24 mouse cellular contexts compared by ENCODE assay signal in genomic region chr9:105363520-105364231, GRCm38 (mm10). TPM values are rescaled to one million over a fixed set of nuclear protein-coding genes. Genes with fewer than 3 reads are reported as not detected.
A peak's percentile ranks its signal among the peaks of the same experiment; 100 is the strongest.
DNase-seq lines count a peak whose midpoint lies in the region; ATAC-seq lines count a peak whose summit lies in the region.
"Had no signal": no experiment of that assay in that cellular context is flagged by ENCODE, and none has a peak within 500 bp of the region (broad histone marks: within the 10 kb centered on the region; RNA-seq: fewer than 3 reads in every experiment).

No protein-coding gene starts in this region.

- no peaks in the 10 kb centered on the region; the same call in 1 of the 2 replicates for H3K4me1 ChIP-seq in forebrain, embryonic 14.5 days (ENCODE audit: control insufficient read depth, insufficient read depth, low read length)
- no peaks in the 10 kb centered on the region for H3K4me1 ChIP-seq in forebrain, embryonic 11.5 days (replicated peaks; ENCODE audit: control insufficient read depth, insufficient read depth, low read length)
- H3K4me1 ChIP-seq in embryonic facial prominence, embryonic 10.5 days: no peaks in the 10 kb centered on the region
- H3K4me1 ChIP-seq: heart, embryonic 12.5 days; limb, embryonic 12.5 days; liver, embryonic 12.5 days; midbrain, embryonic 12.5 days; neural tube, embryonic 12.5 days had no signal

- intact Hi-C loops in left cerebral cortex, postnatal 14 days (cut with DNase I): no loop called here

- H3K4me2 ChIP-seq in forebrain, embryonic 14.5 days (ENCODE audit: low read length): no peak overlapping the region
- H3K4me2 ChIP-seq in forebrain, embryonic 11.5 days (ENCODE audit: low read depth, low read length, severe bottlenecking): no peak overlapping the region
- H3K4me2 ChIP-seq: heart, embryonic 12.5 days; limb, embryonic 12.5 days; liver, embryonic 12.5 days; lung, embryonic 14.5 days; midbrain, embryonic 12.5 days; neural tube, embryonic 12.5 days had no signal

- no peak overlapping the region for H3K9ac ChIP-seq in forebrain, embryonic 14.5 days (ENCODE audit: low read length)
- H3K9ac ChIP-seq in forebrain, embryonic 11.5 days (ENCODE audit: low read length): no peak overlapping the region
- H3K9ac ChIP-seq: heart, embryonic 12.5 days; limb, embryonic 12.5 days; liver, embryonic 12.5 days; lung, embryonic 14.5 days; midbrain, embryonic 12.5 days; neural tube, embryonic 12.5 days had no signal

- DNase-seq in forebrain, embryonic 14.5 days (ENCODE audit: low spot score): peak; percentile 86
- DNase-seq in forebrain, embryonic 11.5 days (ENCODE audit: low spot score): no peak
- DNase-seq in left cerebral cortex, postnatal 14 days (ENCODE audit: low spot score in 2 of 2): peak; percentile 11 to 37
- no peak for DNase-seq in left cerebral cortex, adult 11 months (ENCODE audit: low spot score)
- peak; percentile 43 for DNase-seq in brain, embryonic 18.5 days (ENCODE audit: low read depth, low spot score)
- peak; percentile 64 to 69 for DNase-seq in layer of hippocampus, adult 8-10 months (ENCODE audit: low spot score in 2 of 2)
- no peak for DNase-seq in lung, postnatal 25 days (ENCODE audit: low spot score)
- no peak for DNase-seq in embryonic facial prominence, embryonic 10.5 days (ENCODE audit: low spot score)
- DNase-seq: cerebellum, postnatal 36 days; heart, postnatal 14 days; kidney, adult 2 months; kidney, postnatal 14 days; lung, embryonic 14.5 days; right cerebral cortex, postnatal 14 days; spleen, adult 18-20 months; thymus, postnatal 36 days had no signal

- no peak overlapping the region for H3K27ac ChIP-seq in forebrain, embryonic 14.5 days (ENCODE audit: low read depth, low read length)
- H3K27ac ChIP-seq in forebrain, embryonic 11.5 days (ENCODE audit: low read depth, low read length): no peak overlapping the region
- no peak overlapping the region for H3K27ac ChIP-seq in embryonic facial prominence, embryonic 10.5 days (replicated peaks)
- H3K27ac ChIP-seq: limb, embryonic 12.5 days; liver, embryonic 12.5 days; macrophage; midbrain, embryonic 12.5 days; neural tube, embryonic 12.5 days had no signal

- no peak overlapping the region for H3K4me3 ChIP-seq in forebrain, embryonic 14.5 days (ENCODE audit: low read depth, low read length)
- H3K4me3 ChIP-seq in forebrain, embryonic 11.5 days (ENCODE audit: low read depth, low read length): no peak overlapping the region
- H3K4me3 ChIP-seq in embryonic facial prominence, embryonic 10.5 days: no peak overlapping the region
- H3K4me3 ChIP-seq: heart, embryonic 12.5 days; limb, embryonic 12.5 days; liver, embryonic 12.5 days; midbrain, embryonic 12.5 days; neural tube, embryonic 12.5 days had no signal

- 64% methylated on average over 5 of the region's 5 CpGs for WGBS in forebrain, embryonic 14.5 days
- 85% methylated on average over 5 of the region's 5 CpGs for WGBS in forebrain, embryonic 11.5 days
- WGBS in embryonic facial prominence, embryonic 10.5 days: 83% methylated on average over 5 of the region's 5 CpGs

- no peaks in the 10 kb centered on the region for H3K27me3 ChIP-seq in forebrain, embryonic 14.5 days (replicated peaks; ENCODE audit: control insufficient read depth, insufficient read depth, low read length)
- H3K27me3 ChIP-seq in forebrain, embryonic 11.5 days (ENCODE audit: control insufficient read depth, insufficient read depth, low read length): no peaks in the 10 kb centered on the region
- H3K27me3 ChIP-seq in embryonic facial prominence, embryonic 10.5 days (replicated peaks; ENCODE audit: low read depth, poor library complexity, severe bottlenecking): no peaks in the 10 kb centered on the region
- H3K27me3 ChIP-seq: heart, embryonic 12.5 days; limb, embryonic 12.5 days; liver, embryonic 12.5 days; midbrain, embryonic 12.5 days; neural tube, embryonic 12.5 days had no signal

- peak; percentile 87 for ATAC-seq in forebrain, embryonic 14.5 days
- no peak for ATAC-seq in forebrain, embryonic 11.5 days (replicated peaks; ENCODE audit: low FRiP score)
- ATAC-seq: inflammation-experienced regulatory T-cells, adult 6 months; liver, embryonic 12.5 days had no signal

- no peaks in the 10 kb centered on the region for H3K9me3 ChIP-seq in forebrain, embryonic 14.5 days (replicated peaks; ENCODE audit: control insufficient read depth, low read length)
- H3K9me3 ChIP-seq in forebrain, embryonic 11.5 days (ENCODE audit: control insufficient read depth, low read length): no peaks in the 10 kb centered on the region
- H3K9me3 ChIP-seq in embryonic facial prominence, embryonic 10.5 days: no peaks in the 10 kb centered on the region
- H3K9me3 ChIP-seq: heart, embryonic 12.5 days; limb, embryonic 12.5 days; liver, embryonic 12.5 days; midbrain, embryonic 12.5 days; neural tube, embryonic 12.5 days had no signal

- no peaks in the 10 kb centered on the region for H3K36me3 ChIP-seq in forebrain, embryonic 14.5 days (ENCODE audit: control insufficient read depth, insufficient read depth, low read length)
- no peaks in the 10 kb centered on the region for H3K36me3 ChIP-seq in forebrain, embryonic 11.5 days (ENCODE audit: control insufficient read depth, insufficient read depth, low read length)
- no peaks in the 10 kb centered on the region for H3K36me3 ChIP-seq in embryonic facial prominence, embryonic 10.5 days (replicated peaks)
- H3K36me3 ChIP-seq: heart, embryonic 12.5 days; limb, embryonic 12.5 days; liver, embryonic 12.5 days; midbrain, embryonic 12.5 days; neural tube, embryonic 12.5 days had no signal

RNA-seq across cellular contexts. Expression of gene Aste1, which starts 31.5 kb away (rescaled TPM):
- 14.1 and 14.6 TPM in 2 replicates for polyA plus RNA-seq in forebrain, embryonic 14.5 days (2014; fragmentation: Nextera tagmentation; extraction: Ambion mirVana)
- polyA plus RNA-seq in forebrain, embryonic 11.5 days (2014; fragmentation: Nextera tagmentation; extraction: Ambion mirVana): 10.9 and 20.5 TPM in 2 replicates
- total RNA-seq in left cerebral cortex, postnatal 14 days (2021): 10 to 100 TPM in 1 of 2 experiments, 1 to 10 TPM in 1; 9.5 to 10.8 TPM
- total RNA-seq in layer of hippocampus, adult 8-10 months (2022): 10 to 100 TPM; 10.2 to 13.8 (median 12.3) TPM
- polyA plus RNA-seq in embryonic facial prominence, embryonic 10.5 days (2016; fragmentation: Nextera tagmentation; extraction: Ambion mirVana): 13.7 and 15.1 TPM in 2 replicates

RNA-seq across cellular contexts. Expression of gene Nek11, which starts 31.6 kb away (rescaled TPM):
- 1.7 and 2.4 TPM in 2 replicates for polyA plus RNA-seq in forebrain, embryonic 14.5 days (2014; fragmentation: Nextera tagmentation; extraction: Ambion mirVana)
- 0.28 and 0.63 TPM in 2 replicates for polyA plus RNA-seq in forebrain, embryonic 11.5 days (2014; fragmentation: Nextera tagmentation; extraction: Ambion mirVana)
- 1 to 10 TPM; 1.4 to 1.5 TPM for total RNA-seq in left cerebral cortex, postnatal 14 days (2021)
- 1 to 10 TPM; 1.7 to 2.3 (median 1.9) TPM for total RNA-seq in layer of hippocampus, adult 8-10 months (2022)
- 0.36 and 0.44 TPM in 2 replicates for polyA plus RNA-seq in embryonic facial prominence, embryonic 10.5 days (2016; fragmentation: Nextera tagmentation; extraction: Ambion mirVana)
- total RNA-seq: granulocyte monocyte progenitor cell, adult 5-6 weeks had no signal
- polyA plus RNA-seq: inflammation-experienced regulatory T-cells, adult 6 months; macrophage had no signal

Comparison
In these comparisons a context has a peak if more than half of its experiments do, and no peak if none do; other contexts are left out.
1. DNase-seq: peak in forebrain, embryonic 14.5 days (single experiment), left cerebral cortex, postnatal 14 days (2 of 2), brain, embryonic 18.5 days (single experiment) and layer of hippocampus, adult 8-10 months (2 of 2); none in forebrain, embryonic 11.5 days (single experiment), left cerebral cortex, adult 11 months (single experiment), lung, postnatal 25 days (single experiment) and embryonic facial prominence, embryonic 10.5 days (single experiment).